Mouse (Mus musculus) kidney, embryonic 15.5 days (tissue): ENCODE data around the gene Irf7. TPM values are rescaled to one million over a fixed set of nuclear protein-coding genes. Genes with fewer than 3 reads are reported as not detected.
A peak's percentile ranks its signal among the peaks of the same experiment; 100 is the strongest.

Experiments used
- ATAC-seq: fragments of 200-750 bp; cut with Nextera tagmentation; replicated peaks from 2 replicates; pipeline ENCODE4 v1.8.0; 2017; ENCODE audit warnings: moderate TSS enrichment; ENCODE audit not compliant: low FRiP score
- H3K27ac ChIP-seq: fragments of 300-500 bp; sonication (generic); 2 replicates; pipeline ENCODE4 v1.5.1; 2015; ENCODE audit warnings: mild to moderate bottlenecking, inconsistent platforms
- H3K27me3 ChIP-seq: fragments of 300-500 bp; sonication (generic); 2 replicates; pipeline ENCODE4 v1.6.1; 2015; ENCODE audit warnings: inconsistent platforms
- H3K36me3 ChIP-seq: fragments of 300-500 bp; sonication (generic); 2 replicates; pipeline ENCODE4 v1.6.1; 2015; ENCODE audit warnings: inconsistent platforms
- H3K4me1 ChIP-seq: fragments of 300-500 bp; sonication (generic); 2 replicates; pipeline ENCODE4 v1.6.1; 2015; ENCODE audit warnings: inconsistent platforms
- H3K4me2 ChIP-seq: fragments of 300-500 bp; sonication (generic); 2 replicates; pipeline ENCODE4 v1.6.1; 2015; ENCODE audit warnings: moderate library complexity, mild to moderate bottlenecking, inconsistent platforms
- H3K4me3 ChIP-seq: fragments of 300-500 bp; sonication (generic); replicated peaks from 2 replicates; pipeline ENCODE4 v1.5.1; 2015; ENCODE audit warnings: mild to moderate bottlenecking, inconsistent platforms
- H3K9ac ChIP-seq: fragments of 300-500 bp; sonication (generic); 2 replicates; pipeline ENCODE4 v1.6.1; 2015; ENCODE audit warnings: mild to moderate bottlenecking, inconsistent platforms
- H3K9me3 ChIP-seq: fragments of 300-500 bp; sonication (generic); replicated peaks from 2 replicates; pipeline ENCODE4 v1.6.1; 2016; ENCODE audit warnings: inconsistent platforms
- whole genome bisulfite sequencing: fragments of 180-500 bp; shearing (Covaris S2); methylation state at CpG from one replicate; pipeline ENCODE4 v1.1.7; 2015; ENCODE audit warnings: mixed read lengths; 5-methylcytosine and 5-hydroxymethylcytosine counted together
- polyA plus RNA-seq: library from polyadenylated mRNA; unstranded; fragments of >200 nt; fragmentation: Nextera tagmentation; extraction: Ambion mirVana; gene quantifications from 2 replicates; pipeline ENCODE4 v1.2.1, GENCODE M21; 2015

Irf7 gene
- 3.5 and 3.8 TPM in 2 replicates for polyA plus RNA-seq

DNA sequence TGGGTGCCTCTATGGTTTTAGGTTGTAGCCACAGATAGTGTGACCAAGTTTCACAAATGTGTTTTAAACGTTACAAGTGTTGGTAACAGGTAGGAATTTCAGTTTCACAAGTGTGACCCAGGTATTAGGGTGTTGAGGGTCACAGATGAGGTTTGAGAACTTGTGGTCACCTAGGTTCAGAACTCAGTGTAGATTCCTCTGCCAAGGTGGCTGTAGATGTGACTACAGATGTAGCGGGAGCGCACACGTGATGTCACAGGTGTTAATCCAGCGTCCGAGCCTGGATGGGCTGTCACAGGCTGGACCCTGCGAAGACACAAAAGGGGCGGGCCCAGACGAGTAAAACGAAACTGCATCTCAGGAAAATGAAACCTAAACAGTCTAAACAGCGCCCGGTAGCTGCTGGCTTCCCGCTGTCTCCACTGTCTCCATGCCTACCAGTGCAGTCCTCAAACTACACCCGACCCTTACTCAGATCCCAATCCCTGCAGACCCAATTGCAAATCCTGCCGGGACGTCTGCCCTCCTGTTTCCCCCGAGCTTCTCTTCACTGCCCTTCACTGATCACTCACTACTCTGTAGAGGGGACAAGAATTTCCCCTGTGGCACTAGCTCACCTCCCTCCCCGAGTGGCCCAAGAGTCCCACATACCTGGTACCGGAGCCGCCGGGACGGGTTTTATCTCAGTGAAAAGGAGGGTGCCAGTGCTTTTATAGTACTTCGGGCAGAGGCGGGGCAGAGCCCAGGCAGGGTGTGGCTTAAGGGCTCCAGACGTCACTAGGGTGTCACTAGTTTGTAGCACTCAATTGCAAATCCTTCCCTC is at the start of gene Irf7:
TSS of gene Irf7 (minus strand) at position 743 of the 823 bp plus-strand sequence.
- Histone ChIP-seq H3K27me3 (no peaks in the 10 kb centered on the region), H3K4me1 (peaks cover 24% of the 10 kb centered on the region), H3K4me2 (peak within 1 kb of the TSS; percentile 86), H3K4me3 (peak within 1 kb of the TSS; percentile 56), H3K9ac (peak within 1 kb of the TSS; percentile 49), H3K27ac (peak within 1 kb of the TSS; percentile 52), H3K9me3 (no peaks in the 10 kb centered on the region), H3K36me3 (peaks cover 34% of the 10 kb centered on the region)
- ATAC-seq, result peak; percentile 71
- 4% methylated on average over 25 of the region's 25 CpGs for whole genome bisulfite sequencing

DNA sequence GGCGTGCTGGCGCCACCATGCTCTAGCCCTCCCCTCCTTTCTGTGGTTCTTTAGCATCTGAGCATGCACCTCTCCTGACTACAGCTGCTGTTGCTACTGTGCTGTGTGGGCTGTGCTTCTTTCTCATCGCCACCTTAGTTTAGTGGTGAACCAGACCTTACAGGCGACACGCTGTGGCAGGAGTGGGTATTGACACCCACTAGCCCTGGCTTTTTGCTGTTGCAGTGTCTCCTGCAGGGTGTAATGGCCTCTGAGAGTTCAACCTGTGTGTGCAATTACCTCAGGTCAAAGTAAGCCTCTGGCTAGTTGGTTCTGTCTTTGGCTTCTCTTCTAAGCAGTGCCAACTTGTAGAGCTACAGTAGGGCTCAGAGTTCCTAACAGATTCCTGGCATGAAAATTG is 49.7 kb upstream of the Irf7 start:
- H3K36me3 ChIP-seq, result peaks cover 99% of the 10 kb centered on the region
- no peaks in the 10 kb centered on the region for H3K27me3 ChIP-seq
- no peak overlapping the region for H3K4me2 ChIP-seq
- H3K9ac ChIP-seq, result no peak overlapping the region
- H3K4me1 ChIP-seq, result no peaks in the 10 kb centered on the region
- H3K27ac ChIP-seq, result no peak overlapping the region
- no peak overlapping the region for H3K4me3 ChIP-seq
- ATAC-seq, result no peak; the same call in 1 of the 2 replicates
- 68% methylated on average over 5 of the region's 5 CpGs for WGBS
- no peaks in the 10 kb centered on the region for H3K9me3 ChIP-seq

DNA sequence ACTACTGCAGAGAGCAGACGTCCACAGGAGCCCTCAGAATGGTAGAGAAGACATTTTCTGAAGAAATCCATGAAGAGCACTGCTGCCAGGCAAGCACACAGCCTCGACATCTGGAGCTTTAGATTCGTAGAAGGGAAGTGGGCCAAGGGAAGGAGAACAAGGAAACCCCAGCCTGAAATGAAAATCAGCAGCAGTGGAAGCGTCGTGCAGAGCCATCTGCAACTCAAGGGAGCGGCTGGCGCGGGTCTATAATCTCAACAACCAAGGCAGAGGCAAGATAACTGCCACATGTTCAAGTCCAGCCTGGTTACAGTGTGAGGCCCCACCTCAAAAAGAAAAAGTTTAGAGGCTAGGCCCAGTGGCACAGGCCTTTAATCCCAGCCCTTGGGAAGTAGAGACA is 48.8 kb upstream of the Irf7 start:
- Histone ChIP-seq H3K4me1 (no peaks in the 10 kb centered on the region), H3K27me3 (no peaks in the 10 kb centered on the region), H3K4me2 (no peak overlapping the region), H3K36me3 (peaks cover 99% of the 10 kb centered on the region), H3K9ac (no peak overlapping the region), H3K27ac (no peak overlapping the region), H3K9me3 (no peaks in the 10 kb centered on the region), H3K4me3 (no peak overlapping the region)
- 89% methylated on average over 8 of the region's 8 CpGs for WGBS
- ATAC-seq, result no peak

DNA sequence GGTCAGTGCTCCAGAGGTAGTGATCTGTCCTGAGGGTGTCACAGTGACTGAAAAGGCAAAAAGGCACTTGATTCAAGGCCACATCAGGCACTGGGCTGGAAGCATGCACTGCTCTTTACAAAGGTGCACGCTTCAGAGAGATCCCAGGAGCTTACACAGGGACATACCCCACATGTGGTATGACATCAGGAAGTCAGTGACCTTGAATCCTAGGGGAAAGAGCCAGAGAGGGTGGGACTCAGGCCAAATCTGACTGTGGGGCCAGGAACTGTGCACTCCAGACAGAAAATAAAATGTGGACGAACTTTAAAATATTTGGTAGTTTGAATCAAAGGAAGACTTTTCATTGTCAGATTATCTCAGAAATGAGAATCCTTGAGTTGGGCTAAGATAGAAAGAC is 48.1 kb upstream of the Irf7 start:
- Histone ChIP-seq H3K9ac (no peak overlapping the region), H3K36me3 (peaks cover 99% of the 10 kb centered on the region), H3K27me3 (no peaks in the 10 kb centered on the region), H3K4me2 (no peak overlapping the region), H3K9me3 (no peaks in the 10 kb centered on the region), H3K27ac (no peak overlapping the region), H3K4me3 (no peak overlapping the region), H3K4me1 (no peaks in the 10 kb centered on the region)
- WGBS, result 93% methylated on average over 2 of the region's 2 CpGs
- ATAC-seq, result no peak

DNA sequence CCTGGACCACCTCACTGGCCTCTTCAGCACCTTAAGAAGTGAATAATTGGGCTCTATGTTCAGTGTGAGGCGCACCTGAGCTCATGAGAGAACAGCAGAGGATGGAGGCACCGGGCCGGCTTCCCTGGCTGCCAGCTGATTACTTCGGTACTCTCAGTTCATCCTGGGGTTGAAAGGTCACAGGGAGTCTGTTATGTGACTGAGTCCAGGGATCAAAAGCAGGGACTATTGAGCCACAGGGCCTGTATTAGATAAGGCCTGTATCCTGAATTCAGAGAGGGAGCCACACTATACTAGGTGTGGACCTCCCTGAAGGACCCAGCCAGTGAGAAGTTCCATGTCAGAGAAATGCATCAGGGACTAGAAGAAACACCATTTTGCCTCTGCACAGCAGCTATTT is 38.3 kb upstream of the Irf7 start:
- Histone ChIP-seq H3K4me2 (no peak overlapping the region), H3K9ac (no peak overlapping the region), H3K36me3 (peaks cover 100% of the 10 kb centered on the region), H3K4me3 (no peak overlapping the region), H3K27me3 (no peaks in the 10 kb centered on the region), H3K27ac (no peak overlapping the region), H3K4me1 (no peaks in the 10 kb centered on the region), H3K9me3 (no peaks in the 10 kb centered on the region)
- WGBS, result 77% methylated on average over 4 of the region's 4 CpGs
- no peak for ATAC-seq

DNA sequence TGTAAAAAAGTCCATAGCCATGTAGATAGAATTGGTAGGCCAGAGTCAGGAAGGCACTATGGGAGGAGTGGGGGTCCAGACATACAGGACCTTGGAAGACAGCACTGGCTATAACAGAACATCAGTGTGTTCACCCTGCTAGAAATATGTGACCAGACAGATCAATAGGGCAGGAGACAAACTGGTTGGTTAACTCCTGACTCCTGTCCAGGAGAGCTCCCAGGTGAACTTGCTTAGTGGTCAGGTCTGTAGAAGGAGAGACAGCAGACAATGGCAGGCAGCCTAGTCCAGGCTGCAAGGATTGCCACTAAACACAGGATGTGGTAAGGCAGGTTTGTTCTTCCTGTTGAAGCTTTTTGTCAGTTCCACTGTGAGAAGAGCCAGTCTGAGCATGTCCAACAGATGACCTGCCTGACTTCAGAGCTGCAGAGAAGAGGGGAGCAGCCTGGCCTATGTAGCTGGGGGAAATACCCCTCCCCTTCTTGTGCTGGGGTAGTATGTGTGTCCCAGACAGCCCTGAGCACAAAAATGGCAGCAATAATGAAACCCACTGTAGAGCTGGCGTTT is 36.5 kb upstream of the Irf7 start:
- Histone ChIP-seq H3K27ac (no peak overlapping the region), H3K4me3 (no peak overlapping the region), H3K4me2 (no peak overlapping the region), H3K4me1 (no peaks in the 10 kb centered on the region), H3K36me3 (peaks cover 93% of the 10 kb centered on the region), H3K9me3 (no peaks in the 10 kb centered on the region), H3K27me3 (no peaks in the 10 kb centered on the region), H3K9ac (no peak overlapping the region)
- WGBS, result 95% methylated on average over 1 of the region's 1 CpGs
- no peak for ATAC-seq

DNA sequence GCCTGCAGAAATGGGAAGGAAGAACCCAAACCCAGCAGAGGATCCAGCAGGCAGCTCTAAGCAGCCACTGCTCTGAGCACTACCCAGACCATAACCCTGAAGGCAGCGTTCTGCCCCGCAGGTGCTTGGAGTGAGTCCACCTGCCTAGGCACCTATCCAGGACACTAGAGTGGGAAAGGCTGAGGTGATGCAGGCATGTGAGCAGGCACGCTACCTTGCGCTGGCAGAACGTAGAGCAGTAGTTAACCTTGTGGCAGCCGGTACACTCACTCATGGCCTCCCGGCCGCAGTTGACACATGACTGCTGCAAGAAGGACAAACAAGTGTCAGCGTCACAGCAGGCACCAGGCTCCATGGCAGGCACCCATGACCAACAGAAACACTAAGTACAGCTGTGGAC is 35.1 kb upstream of the Irf7 start:
- H3K9me3 ChIP-seq, result no peaks in the 10 kb centered on the region
- H3K4me3 ChIP-seq, result no peak overlapping the region
- WGBS, result 97% methylated on average over 9 of the region's 9 CpGs
- no peaks in the 10 kb centered on the region for H3K27me3 ChIP-seq
- H3K27ac ChIP-seq, result no peak overlapping the region
- no peak overlapping the region for H3K9ac ChIP-seq
- H3K4me2 ChIP-seq, result no peak overlapping the region
- H3K36me3 ChIP-seq, result peaks cover 91% of the 10 kb centered on the region
- no peaks in the 10 kb centered on the region for H3K4me1 ChIP-seq
- no peak for ATAC-seq

DNA sequence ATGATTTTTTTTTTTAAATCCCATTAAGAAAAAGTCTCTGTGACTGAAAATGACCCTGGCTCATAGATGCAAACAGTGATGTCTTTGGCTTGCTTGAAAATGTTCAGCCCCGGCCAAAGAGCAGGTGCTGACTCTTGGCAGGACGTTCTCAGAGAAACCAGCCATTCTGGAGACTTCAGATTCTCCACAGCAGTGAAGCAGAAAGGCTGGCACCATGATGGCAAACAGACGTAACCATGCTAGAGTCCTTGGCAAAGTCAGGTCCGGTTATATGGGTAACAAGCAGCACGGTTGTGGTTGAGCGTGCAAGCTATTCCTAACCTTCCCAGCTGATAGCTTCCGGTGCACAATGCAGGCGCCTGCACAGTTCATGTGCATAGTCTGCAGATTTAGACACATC is 32.9 kb upstream of the Irf7 start:
- no peak overlapping the region for H3K4me3 ChIP-seq
- ATAC-seq, result no peak
- H3K4me1 ChIP-seq, result peaks cover 7% of the 10 kb centered on the region
- H3K4me2 ChIP-seq, result no peak overlapping the region
- WGBS, result 96% methylated on average over 8 of the region's 8 CpGs
- no peaks in the 10 kb centered on the region for H3K9me3 ChIP-seq
- H3K9ac ChIP-seq, result no peak overlapping the region
- H3K27ac ChIP-seq, result no peak overlapping the region
- H3K36me3 ChIP-seq, result peaks cover 69% of the 10 kb centered on the region
- H3K27me3 ChIP-seq, result peaks cover 19% of the 10 kb centered on the region

DNA sequence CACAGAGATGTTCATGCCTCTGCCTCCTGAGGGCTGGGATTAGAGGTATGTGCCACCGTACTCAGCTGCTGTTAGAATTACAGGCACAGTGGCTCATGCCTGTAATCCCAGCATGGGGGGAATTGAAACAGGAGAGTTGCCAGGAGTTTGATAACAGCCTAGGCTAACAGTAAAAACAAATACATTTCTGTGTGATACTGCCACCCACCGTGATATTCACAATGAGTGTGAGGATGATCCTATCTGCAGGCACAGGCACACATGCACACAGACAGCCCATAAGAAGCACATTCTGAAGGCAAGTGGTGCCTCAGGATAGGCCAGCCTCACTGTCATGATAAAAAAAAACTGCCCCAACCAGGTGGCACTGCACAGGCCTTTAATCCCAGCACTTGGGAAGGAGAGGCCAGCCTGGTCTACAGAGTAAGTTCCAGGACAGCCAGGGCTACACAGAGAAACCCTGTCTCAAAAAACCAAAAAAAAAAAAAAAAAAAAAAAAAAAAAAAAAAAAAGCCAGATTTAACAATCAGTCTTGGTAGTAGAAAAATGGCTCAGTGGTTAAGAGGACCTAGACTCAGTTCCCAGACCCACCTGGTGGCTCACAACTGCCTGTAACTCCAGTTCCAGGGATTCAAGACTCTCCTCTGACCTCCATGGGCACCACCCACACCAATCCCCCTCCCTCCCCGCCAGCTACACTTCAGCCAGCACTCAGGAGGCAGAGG is 31.8 kb upstream of the Irf7 start:
- H3K4me2 ChIP-seq, result no peak overlapping the region
- peaks cover 58% of the 10 kb centered on the region for H3K36me3 ChIP-seq

DNA sequence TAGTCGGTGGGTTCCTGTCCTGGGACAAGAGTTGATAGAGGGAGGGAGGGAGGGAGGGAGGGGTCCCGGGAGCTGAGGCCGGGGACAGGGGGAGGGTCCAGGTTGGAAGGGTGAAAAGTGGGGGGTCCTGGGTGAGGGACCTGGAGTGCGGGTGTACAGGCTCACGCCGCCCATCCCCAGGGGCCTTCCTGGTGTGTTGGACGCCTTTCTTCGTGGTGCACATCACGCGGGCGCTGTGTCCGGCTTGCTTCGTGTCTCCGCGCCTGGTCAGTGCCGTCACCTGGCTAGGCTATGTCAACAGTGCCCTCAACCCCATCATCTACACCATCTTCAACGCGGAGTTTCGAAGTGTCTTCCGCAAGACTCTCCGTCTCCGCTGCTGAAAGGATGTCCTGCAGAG is 28.2 kb upstream of the Irf7 start:
- H3K4me2 ChIP-seq, result peak overlapping the region; percentile 73
- H3K9me3 ChIP-seq, result no peaks in the 10 kb centered on the region
- 6% methylated on average over 20 of the region's 22 CpGs for WGBS
- peaks cover 33% of the 10 kb centered on the region for H3K4me1 ChIP-seq
- H3K27ac ChIP-seq, result no peak overlapping the region
- H3K27me3 ChIP-seq, result peaks cover 62% of the 10 kb centered on the region
- H3K4me3 ChIP-seq, result peak overlapping the region; percentile 43
- no peak for ATAC-seq
- H3K9ac ChIP-seq, result no peak overlapping the region; the same call in 1 of the 2 replicates
- H3K36me3 ChIP-seq, result peaks cover 22% of the 10 kb centered on the region

More for the DNA sequence above, 31.8 kb upstream of the Irf7 start:
- Histone ChIP-seq H3K4me3 (no peak overlapping the region), H3K27ac (no peak overlapping the region), H3K27me3 (peaks cover 30% of the 10 kb centered on the region), H3K9ac (no peak overlapping the region), H3K4me1 (peaks cover 17% of the 10 kb centered on the region), H3K9me3 (no peaks in the 10 kb centered on the region)
- no peak for ATAC-seq
- 69% methylated on average over 3 of the region's 3 CpGs for WGBS

DNA sequence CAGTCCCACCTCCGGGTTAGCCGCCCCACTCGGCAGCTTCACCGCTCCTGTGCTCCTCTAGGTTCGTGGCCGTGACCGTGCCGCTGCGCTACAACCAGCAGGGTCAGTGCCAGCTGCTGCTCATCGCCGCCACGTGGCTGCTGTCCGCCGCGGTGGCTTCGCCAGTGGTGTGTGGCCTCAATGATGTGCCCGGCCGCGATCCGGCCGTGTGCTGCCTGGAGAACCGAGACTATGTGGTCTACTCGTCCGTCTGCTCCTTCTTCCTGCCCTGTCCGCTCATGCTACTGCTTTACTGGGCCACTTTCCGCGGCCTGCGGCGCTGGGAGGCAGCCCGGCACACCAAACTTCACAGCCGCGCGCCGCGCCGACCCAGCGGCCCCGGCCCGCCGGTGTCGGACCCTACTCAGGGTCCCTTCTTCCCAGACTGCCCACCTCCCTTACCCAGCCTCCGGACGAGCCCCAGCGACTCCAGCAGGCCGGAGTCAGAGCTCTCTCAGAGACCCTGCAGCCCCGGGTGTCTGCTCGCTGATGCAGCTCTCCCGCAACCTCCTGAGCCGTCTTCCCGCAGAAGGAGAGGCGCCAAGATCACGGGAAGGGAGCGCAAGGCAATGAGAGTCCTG is 27.7 kb upstream of the Irf7 start:
- no peak overlapping the region for H3K27ac ChIP-seq
- no peaks in the 10 kb centered on the region for H3K9me3 ChIP-seq
- peaks cover 33% of the 10 kb centered on the region for H3K4me1 ChIP-seq
- H3K9ac ChIP-seq, result peak overlapping the region; percentile 36
- peak overlapping the region; percentile 73 for H3K4me2 ChIP-seq
- peaks cover 17% of the 10 kb centered on the region for H3K36me3 ChIP-seq
- ATAC-seq, result 0 out of 2 replicates have a peak, but pooled peaks have one; percentile 19
- peak overlapping the region; percentile 43 for H3K4me3 ChIP-seq
- peaks cover 62% of the 10 kb centered on the region for H3K27me3 ChIP-seq
- WGBS, result under 1% methylated on average over 52 of the region's 53 CpGs
